Mouse (Mus musculus) kidney, postnatal 25 days (tissue): ENCODE data around the gene Chst10.
A peak's percentile ranks its signal among the peaks of the same experiment; 100 is the strongest.

Experiments
- DNase-seq, 2 experiments: peaks; one replicate each; pipeline ENCODE4 v3.0.0; 2021; ENCODE audit warnings: mixed read lengths in 2 of 2

The Chst10 gene

DNA sequence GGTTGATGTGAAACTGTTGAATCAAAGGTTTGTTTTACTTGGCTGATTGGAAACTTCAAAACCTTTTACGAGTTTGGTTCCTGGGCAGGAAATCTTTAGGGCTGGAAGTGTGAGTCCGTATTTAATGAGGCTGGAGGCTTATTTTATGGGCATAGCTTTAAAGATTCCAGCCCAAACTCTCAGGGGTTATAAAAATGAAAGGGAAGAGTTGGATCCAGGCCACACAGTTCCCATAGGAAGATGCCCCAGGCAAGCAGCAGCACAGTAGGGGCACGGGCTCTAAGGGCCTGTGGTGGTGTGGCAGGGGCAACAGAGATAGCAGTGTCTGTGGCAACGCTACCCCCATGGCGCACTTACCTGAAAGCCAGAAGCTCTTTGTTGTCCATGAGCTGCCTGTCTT is 31.7 kb downstream of the Chst10 start:
- DNase-seq, result no peak

DNA sequence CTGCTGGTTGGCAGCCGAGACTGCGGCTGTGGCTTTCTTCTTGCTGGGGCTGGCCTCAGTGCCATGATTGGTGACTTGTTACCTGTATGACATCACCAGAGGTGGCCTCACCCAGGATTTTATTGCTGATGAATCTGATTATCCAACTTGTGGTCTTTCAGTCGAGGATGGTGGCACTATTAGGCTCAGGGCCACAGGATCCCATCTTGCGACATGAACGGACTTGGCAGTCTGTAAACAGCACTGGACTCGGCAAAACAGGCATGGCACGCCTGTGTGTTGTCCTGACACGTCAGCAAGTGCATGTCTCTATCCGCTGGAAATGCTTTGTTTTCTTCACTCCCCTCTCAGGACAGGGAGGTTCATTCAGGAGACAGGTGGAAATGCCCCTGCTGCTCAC is 33.6 kb downstream of the Chst10 start:
- DNase-seq, result no peak

DNA sequence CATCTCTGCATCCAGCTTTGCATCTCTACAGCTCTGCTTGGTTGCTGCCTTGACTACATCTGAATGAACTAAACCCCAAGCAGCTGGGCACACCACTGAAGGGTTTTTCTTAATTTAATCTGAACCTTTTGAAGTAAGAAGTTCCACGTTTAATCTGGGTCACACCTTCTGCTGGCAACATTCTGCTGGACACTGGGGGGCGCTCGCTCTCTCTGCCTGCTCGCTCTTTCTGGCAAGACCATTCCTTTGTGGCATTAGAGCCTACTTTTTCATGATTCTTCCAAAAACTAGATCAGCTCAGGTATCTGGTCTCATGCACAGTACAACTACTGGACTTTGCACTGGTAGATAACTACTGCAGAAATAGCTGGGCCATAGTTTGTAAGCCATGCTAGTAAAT is 35.7 kb downstream of the Chst10 start:
- DNase-seq, result no peak

DNA sequence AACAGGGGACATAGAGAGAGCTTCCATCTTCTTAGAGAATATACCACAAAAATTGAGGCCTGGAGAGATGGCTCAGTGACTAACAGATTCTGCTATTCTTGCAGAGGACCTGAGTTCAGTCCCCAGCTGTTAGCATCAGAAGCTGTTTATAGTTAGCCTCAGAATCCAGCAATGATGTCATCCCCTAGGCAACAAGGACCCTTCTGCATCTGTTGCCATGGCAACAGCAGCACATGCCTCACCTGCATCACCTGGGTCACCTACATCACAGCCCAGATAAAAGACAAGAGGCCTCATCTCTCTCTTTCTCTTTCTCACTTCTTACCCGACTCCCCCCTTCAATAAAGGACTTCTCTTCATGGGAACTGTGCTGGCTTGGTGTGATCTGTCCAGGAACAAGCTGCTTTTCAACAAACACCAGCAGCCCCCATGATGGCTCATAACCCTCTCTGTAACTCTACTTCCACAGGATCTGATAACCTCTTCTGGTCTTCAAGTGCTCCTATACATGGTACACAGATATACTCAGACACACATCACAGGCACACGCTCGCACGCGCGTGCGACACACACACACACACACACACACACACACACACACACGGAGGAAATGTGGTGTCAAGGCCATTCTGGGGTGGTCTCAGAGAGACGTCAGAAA is 37.0 kb downstream of the Chst10 start:
- DNase-seq, result no peak

DNA sequence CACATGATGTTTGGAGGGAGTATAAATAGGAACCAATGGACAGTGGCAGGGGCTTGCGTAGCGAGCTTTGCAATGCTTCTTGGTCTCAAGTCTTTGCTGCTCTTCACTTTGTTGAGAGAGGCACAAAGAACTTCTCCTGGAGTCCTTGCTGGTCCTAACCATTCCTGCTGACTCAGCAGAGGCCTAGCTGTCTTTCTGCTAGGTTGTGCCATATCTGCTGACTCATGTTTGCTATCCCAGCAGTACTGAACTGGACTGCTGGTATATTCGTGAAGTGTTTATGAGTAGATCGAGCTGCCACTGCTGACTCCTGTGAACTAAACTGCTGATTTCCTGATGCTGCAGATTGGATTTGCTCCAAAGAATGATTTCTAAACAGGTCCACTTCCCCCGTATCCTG is 37.8 kb downstream of the Chst10 start:
- DNase-seq, result no peak

DNA sequence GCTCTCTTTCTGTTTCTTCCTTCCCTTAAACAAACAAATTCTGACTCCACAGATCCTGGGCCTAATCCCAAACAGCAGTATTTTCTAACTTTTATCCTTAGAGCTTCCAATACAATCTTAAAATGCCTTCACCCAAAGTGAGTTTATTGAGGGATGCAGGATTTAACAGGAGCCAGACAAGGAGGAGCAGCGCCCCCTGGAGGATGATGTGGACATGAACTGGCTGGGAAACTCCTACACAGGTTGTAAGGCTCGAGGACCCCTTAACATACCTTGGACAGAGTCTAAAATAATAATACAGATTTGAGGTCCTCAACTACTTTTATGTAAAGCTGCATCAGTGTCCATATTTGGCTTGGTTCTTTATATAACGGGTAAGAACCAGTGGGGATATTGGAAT is 41.8 kb downstream of the Chst10 start:
- peak in 1 of 2 experiments; percentile 50 for DNase-seq

DNA sequence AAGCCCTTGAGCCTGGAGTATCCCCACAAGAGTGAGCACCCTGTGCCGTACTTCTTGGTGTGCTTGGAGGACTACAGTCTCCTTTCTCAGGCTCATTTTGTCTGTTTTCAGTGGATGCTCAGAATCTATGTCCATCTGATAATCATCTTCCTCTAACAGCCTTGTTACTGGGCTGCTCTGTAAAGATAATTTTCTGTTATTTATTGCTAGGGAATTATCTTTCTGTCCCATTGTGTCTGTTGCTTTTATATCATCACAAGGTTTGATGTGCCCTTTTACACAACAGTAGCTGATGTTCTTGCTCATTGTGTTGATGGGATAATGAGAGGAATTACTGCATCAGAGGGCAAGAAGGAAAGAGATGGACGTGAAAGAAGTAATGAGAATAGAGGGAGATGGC is 45.7 kb downstream of the Chst10 start:
- DNase-seq, result no peak

DNA sequence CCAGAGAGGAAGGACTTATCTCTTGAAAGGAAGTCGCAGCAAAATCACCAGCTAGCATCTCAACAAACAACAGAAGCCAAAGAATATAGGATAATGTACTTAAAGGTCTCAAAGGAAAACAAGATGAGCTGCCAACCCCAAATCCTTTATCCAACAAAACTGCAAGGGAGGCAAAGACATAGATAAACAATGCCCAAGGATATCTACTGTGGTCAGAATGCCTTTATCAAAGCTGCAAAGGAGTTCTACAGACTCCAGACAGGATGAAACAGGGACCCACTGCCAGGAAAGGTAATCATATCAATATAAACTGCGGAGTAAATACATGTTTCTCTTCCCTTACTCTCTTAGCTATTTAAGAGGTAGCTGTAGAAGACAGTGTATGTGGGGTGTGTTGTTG is 47.3 kb downstream of the Chst10 start:
- DNase-seq, result no peak

DNA sequence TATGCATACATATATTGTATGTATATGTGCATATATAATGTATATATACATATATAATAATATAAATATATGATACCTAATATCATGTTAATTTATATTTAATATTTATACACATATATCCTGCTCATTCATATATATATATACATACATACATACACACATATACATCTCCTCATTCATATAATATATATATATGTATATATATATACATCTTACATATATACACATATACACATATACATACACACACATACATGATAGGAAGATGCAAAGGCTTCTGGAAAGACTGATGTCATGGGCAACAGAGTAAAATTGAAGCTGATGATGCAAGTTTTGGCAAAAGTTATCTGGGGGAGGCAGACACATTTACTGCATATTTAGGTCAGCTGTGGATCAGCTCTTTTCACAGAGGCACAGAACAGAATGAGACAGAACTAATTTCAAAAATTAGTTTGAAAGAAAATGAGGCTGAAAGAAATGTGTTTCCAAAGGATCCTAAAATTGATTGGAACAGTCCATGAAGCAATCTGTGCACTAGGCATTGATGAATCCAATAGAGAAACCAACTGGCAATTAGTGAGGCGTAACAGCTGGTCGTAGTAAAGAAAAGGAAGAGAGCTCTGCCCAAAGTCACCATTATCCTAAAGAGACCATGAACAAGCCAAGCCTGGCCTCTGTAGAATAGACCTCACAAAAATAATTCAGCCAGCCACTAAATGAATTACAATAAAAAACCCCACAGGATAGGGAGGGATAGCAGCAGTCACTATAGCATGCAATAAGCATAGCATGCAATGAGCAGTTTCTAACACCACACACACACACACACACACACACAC is 49.3 kb downstream of the Chst10 start:
- no peak for DNase-seq

DNA sequence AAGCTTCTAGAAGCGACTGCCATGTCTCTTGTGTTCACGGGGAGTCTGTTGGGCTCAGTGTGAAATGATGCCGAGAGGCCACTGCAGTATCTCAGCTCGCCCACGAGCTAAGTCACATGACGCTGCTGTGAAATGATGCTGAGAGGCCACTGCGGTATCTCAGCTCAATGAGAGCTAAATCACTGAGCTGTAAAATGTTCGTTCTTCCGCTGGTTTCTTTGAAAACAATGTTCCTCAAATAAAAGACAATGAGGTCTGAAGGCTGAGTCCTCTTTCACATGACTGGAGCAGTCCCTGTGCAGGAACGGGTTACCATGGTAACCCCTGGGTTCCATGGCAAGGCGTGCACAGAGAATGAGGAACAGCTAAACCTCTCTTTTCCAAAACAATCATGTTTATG is 50.0 kb downstream of the Chst10 start:
- no peak for DNase-seq

DNA sequence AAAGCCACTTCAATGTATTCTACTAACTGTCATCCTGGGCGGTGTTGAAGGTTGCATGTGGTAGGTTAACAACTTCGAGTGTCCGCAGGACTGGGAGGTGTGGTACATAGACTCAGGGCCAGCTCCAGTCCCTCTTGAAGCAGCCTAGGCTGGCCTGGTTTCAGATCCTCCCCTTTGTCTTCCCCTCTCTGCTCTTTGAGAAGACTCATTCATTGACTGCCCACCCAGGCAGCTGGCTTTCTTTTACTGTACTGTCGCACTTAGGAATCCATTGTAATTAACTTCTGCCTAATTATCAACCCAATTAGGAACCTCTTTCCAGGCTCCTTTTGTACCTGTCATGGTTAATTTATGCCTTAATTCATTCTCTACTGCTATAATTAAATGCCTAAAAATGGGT is 54.7 kb downstream of the Chst10 start:
- no peak for DNase-seq

DNA sequence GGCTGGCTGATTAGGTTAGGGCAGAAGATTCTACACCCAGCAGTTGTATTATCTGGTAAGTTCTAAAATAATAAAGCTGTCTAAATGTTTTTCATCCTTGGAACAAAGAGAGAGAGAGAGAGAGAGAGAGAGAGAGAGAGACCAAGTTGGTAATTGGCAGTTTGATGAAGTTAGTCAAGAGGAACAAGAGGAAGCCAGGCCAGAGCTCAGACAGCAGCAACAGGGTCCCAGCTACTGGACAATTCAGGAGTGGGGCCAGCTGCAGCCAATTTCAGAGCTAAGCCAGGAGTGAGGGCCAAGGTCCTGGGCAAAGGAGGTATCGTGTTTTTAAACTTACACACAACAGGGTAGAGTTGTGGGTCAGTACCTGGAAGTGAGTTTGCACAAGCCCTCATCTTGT is 55.1 kb downstream of the Chst10 start:
- DNase-seq, result no peak

DNA sequence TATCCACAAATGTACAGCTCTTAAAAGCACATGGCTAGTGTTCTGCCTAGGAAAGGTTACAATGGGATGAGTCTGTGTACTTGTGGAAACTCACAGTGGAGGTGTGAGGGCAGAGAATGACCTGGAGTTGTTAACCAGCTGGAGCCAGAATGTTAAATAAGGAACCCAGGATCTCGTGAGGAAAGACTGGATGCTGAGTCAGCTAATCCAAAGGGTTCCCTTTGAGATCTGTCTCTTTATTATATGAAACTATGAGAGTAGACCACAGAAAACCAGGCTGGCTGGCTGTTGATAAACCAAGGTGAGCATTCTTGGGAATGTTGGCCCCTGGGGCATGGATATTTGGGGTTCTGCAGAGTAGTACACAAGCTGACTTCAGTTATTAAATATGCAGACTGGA is 58.0 kb downstream of the Chst10 start:
- no peak for DNase-seq

DNA sequence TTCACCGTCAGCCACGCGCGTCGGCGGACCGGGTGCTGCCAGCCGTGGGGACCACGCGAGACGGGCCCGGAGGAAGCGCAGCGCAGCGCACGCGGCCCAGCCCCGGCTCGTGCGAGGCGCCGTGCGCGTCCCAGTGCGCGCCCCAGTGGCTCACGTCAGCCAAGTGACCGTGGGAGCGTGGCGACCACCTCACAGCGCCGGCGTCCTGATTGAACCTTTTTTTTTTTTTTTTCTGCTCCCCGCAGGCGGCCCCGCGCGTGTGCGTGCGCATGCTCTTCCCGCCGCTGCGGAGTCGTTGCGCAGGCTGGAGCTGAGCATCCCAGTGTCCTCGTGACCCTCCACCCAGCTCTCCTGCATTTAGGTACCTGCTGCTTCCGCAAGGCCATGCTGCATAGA is 61.5 kb downstream of the Chst10 start, which contains the start of gene Lonrf2:
Gene Lonrf2, minus strand, starts transcription at position 235 of the 396 bp plus-strand sequence.
- no peak for DNase-seq

DNA sequence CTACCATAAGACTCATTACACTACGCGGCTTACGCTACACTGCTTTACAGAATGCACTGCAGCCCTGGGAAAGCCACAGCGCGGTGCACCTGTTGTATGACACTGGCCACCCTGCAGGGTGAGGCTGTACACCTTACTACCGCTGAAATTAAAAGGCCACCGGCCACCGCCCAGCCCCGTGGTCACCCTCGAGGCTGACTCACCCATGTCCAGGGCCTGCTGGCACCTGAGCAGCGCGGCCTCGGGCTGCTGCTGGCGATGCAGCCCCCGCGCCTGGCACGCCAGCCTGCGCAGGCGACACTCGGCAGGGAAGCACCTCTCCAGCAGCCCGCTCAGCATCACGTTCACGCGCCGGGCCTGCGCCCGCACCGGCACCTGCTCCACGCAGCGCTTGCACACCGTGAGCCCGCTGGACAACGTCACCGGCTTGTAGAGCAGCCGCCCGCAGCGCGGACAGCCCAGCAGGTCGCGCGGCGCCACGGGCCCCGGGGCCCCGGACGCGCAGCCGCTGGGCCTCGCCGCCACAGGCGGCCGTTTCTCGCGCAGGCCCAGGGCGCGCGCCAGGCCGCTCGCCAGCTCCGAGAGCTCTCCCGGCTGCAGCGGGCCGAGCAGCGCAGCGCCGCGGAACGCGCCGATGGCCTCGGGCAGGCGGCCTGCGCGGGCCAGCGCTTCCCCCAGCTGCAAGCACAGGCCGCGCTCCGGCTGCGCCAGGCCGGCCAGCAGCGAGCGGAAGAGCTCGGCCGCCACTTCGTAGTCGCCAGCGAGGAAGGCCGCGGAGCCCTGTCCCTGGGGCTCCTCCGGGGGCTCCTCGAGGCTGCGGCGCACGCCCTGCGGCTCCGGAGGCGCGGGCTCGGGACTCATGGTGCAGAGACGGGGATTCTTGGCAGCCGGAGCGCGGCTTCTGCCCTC is 62.1 kb downstream of the Chst10 start:
- DNase-seq, result no peak

DNA sequence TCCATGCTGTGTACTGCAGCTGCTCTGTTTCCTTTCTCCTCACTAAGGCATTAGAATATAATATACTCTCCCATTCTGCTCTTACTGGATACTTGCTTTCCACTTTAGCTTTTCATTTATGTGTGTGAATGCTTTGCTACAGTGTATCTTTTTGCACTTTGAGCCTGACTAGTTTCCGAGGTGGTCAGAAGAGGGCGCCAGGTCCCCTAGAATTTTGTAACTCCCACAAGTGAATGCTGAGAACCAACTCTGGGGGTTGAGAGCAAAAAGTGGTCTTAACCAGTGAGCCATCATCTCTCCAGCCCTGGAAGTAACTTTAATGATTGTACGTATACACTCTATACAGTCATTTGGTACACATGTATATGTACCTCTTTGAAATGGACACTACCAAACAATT is 63.1 kb downstream of the Chst10 start:
- DNase-seq, result peak in 1 of 2 experiments; percentile 6

DNA sequence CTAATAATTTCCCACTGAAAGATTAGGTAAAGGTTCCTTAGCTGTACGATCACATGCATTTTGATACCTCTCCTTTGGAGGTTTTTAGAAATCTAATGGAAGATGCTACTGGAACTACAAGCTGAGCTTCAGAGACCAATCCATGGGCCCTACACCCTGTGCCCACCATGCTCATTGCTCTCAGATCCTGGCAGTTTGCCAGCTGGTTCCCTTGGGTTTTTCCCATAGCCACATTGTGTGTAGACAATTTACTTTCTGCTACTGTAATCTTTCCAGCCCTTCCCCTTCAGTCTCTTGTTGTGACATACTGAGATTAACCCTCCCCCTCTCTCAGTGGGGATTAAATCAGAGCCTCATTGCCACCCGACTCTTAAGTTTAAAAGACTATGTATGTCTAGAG is 73.0 kb downstream of the Chst10 start:
- DNase-seq, result no peak

DNA sequence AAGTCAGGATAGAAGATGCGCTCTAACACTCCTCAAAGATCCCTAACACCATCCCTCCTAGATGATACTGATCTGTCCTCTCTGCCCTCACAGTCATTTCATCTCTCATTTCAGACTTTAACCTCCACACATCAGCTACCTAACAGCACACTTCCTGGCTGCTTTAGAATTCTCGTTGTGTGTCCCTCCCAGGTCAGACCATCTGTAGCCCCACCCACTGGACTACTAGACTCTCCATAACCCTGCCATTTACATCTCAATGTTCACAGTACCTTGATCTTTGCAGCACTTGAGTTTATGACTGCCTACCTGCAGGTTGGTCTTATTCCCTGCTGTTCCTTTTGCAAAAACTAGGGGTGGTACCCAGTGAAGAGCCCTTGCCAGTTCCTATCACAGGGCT is 74.1 kb downstream of the Chst10 start:
- DNase-seq, result no peak

DNA sequence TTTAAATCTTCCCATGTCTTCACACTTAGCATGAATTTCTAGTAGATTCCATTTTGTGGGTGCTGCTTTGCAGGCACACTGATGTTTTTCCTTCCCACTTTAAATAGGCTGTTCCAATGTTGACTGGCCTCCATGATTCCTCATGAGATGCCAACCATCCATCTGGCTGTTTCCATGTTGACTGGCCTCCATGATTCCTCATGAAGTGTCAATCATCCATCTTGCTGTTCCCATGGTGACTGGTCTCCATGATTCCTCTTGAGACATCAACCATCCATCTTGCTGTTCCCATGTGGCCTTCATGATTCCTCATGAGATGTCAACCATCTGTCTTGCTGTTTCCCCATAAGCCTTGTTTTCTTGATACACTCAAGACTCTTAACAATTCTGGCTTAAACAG is 78.3 kb downstream of the Chst10 start:
- no peak for DNase-seq

DNA sequence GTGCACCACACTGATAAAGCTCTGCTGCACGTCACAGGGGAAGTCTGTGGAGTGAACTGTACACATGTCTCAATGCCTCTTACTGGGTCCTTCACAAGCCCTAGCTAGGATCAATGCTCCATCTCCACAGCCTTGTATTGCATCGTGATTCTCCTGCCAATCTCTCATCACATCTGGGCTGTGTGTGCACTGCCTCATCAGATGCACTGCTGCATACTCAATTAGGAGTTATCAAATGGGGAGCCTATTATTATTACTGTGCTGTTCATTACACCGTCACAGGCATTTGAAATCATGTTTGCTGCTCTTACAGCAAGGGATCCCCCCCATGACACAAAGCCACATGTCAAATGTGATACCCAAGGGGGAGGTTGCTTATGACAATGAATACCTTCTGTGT is 80.3 kb downstream of the Chst10 start:
- no peak for DNase-seq

DNA sequence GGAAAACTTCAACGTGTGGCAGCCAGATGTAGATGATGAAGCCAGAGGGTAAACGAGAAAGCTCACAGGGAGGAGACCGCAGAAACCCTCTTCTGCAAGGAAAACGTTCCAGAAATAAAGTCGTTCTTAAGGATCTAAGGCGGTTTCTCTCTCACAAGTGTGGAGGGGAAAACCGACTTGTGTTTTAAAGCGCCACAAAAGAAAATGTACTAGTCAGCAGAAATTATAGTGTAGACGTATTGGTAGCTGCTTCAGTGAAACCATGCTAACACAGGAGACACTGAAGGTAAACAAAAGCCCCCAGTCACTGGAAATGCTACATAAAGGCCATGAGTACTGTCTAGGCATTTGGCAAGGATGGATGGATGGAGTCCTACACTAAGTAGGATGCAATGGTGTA is 80.7 kb downstream of the Chst10 start:
- DNase-seq, result no peak

DNA sequence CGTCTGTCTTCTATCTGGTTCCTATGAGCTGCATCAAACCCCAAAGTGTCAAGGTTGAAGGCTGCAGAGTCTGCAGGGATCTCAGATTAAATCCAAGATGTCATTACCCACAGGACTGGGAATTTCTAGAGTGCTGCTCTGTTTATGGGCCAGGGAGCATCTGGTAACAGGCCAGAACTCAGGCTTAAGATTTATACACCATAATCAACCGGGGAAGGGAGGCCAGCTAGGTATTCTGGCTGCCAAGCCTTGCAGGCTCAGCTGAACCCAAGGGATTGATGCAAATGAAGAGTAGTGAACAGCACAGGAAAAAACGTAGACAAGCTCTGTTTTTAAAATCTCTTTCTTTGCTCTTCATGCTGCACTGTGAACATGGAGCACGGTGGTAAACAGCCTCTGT is 81.7 kb downstream of the Chst10 start:
- no peak for DNase-seq
